Mouse (Mus musculus) neural tube, embryonic 13.5 days (tissue): Measurements from ENCODE around the gene Igfbp4. TPM values are rescaled to one million over a fixed set of nuclear protein-coding genes. Genes with fewer than 3 reads are reported as not detected.

Experiments
- ATAC-seq: fragments of 200-750 bp; cut with Nextera tagmentation; 2 replicates; pipeline ENCODE4 v1.8.0; 2017; ENCODE audit warnings: low read depth, mild to moderate bottlenecking, moderate TSS enrichment, moderate library complexity
- H3K27ac ChIP-seq: fragments of 300-500 bp; sonication (generic); replicated peaks from 2 replicates; pipeline ENCODE4 v1.5.1; 2015; ENCODE audit warnings: moderate library complexity, mild to moderate bottlenecking, inconsistent platforms
- H3K27me3 ChIP-seq: fragments of 300-500 bp; sonication (generic); 2 replicates; pipeline ENCODE4 v1.6.1; 2015; ENCODE audit warnings: mild to moderate bottlenecking, inconsistent platforms
- H3K36me3 ChIP-seq: fragments of 300-500 bp; sonication (generic); 2 replicates; pipeline ENCODE4 v1.6.1; 2015; ENCODE audit warnings: mild to moderate bottlenecking, inconsistent platforms
- H3K4me1 ChIP-seq: fragments of 300-500 bp; sonication (generic); replicated peaks from 2 replicates; pipeline ENCODE4 v1.6.1; 2015; ENCODE audit warnings: inconsistent platforms
- H3K4me2 ChIP-seq: fragments of 300-500 bp; sonication (generic); 2 replicates; pipeline ENCODE4 v1.6.1; 2015; ENCODE audit warnings: inconsistent platforms, mild to moderate bottlenecking, moderate library complexity
- H3K4me3 ChIP-seq: fragments of 300-500 bp; sonication (generic); 2 replicates; pipeline ENCODE4 v1.5.1; 2015; ENCODE audit warnings: mild to moderate bottlenecking, inconsistent platforms
- H3K9ac ChIP-seq: fragments of 300-500 bp; sonication (generic); 2 replicates; pipeline ENCODE4 v1.6.1; 2015; ENCODE audit warnings: moderate library complexity, mild to moderate bottlenecking, inconsistent platforms
- H3K9me3 ChIP-seq: fragments of 300-500 bp; sonication (generic); 2 replicates; pipeline ENCODE4 v1.6.1; 2016; ENCODE audit warnings: inconsistent platforms
- WGBS: fragments of 180-500 bp; shearing (Covaris S2); methylation state at CpG from one replicate; pipeline ENCODE4 v1.1.7; 2015; 5-methylcytosine and 5-hydroxymethylcytosine counted together
- polyA plus RNA-seq: library from polyadenylated mRNA; unstranded; fragments of >200 nt; fragmentation: Nextera tagmentation; extraction: Ambion mirVana; gene quantifications from 2 replicates; pipeline ENCODE4 v1.2.1, GENCODE M21; 2015

The Igfbp4 gene
- polyA plus RNA-seq, 1 experiment from 2014 or later: 189 TPM

- Histone ChIP-seq H3K9me3 (no peaks in the 10 kb centered on the region), H3K9ac (peak within 1 kb of the TSS; percentile 68), H3K27me3 (no peaks in the 10 kb centered on the region), H3K27ac (no peak within 1 kb of the TSS), H3K4me3 (peak within 1 kb of the TSS; percentile 63), H3K36me3 (peaks cover 2% of the 10 kb centered on the region; the same call in 1 of the 2 replicates), H3K4me2 (peak within 1 kb of the TSS; percentile 74), H3K4me1 (peaks cover 15% of the 10 kb centered on the region)
- under 1% methylated on average over 54 of the region's 54 CpGs for WGBS
- ATAC-seq: peak; percentile 97
Observed at GRCm38 (mm10) chr11:99023500-99024467, 17.3 kb upstream of the Igfbp4 start, which contains the start of gene Top2a. Gene Top2a, minus strand, starts transcription at chr11:99024189.

GRCm38 (mm10) chr11:99024468-99025134 lies 16.4 kb upstream of the Igfbp4 start:
- peak; percentile 22; the same call in 1 of the 2 replicates for ATAC-seq
- no peaks in the 10 kb centered on the region for H3K9me3 ChIP-seq
- H3K36me3 ChIP-seq: peaks cover 2% of the 10 kb centered on the region; the same call in 1 of the 2 replicates
- H3K4me3 ChIP-seq: peak overlapping the region; percentile 63
- H3K9ac ChIP-seq: no peak overlapping the region
- H3K4me1 ChIP-seq: peaks cover 15% of the 10 kb centered on the region
- H3K27ac ChIP-seq: no peak overlapping the region
- no peaks in the 10 kb centered on the region for H3K27me3 ChIP-seq
- peak overlapping the region; percentile 49 for H3K4me2 ChIP-seq
- 48% methylated on average over 18 of the region's 18 CpGs for WGBS

GRCm38 (mm10) chr11:99025878-99026277 lies 15.2 kb upstream of the Igfbp4 start:
- WGBS: 89% methylated on average over 6 of the region's 6 CpGs

GRCm38 (mm10) chr11:99026899-99027440 lies 14.1 kb upstream of the Igfbp4 start:
- Histone ChIP-seq H3K4me2 (no peak overlapping the region), H3K36me3 (no peaks in the 10 kb centered on the region), H3K9ac (no peak overlapping the region), H3K27ac (no peak overlapping the region), H3K4me3 (no peak overlapping the region), H3K27me3 (no peaks in the 10 kb centered on the region), H3K4me1 (peaks cover 15% of the 10 kb centered on the region), H3K9me3 (no peaks in the 10 kb centered on the region)
- 87% methylated on average over 12 of the region's 12 CpGs for WGBS
- no peak for ATAC-seq

More at GRCm38 (mm10) chr11:99025878-99026277, 15.2 kb upstream of the Igfbp4 start:
- no peaks in the 10 kb centered on the region for H3K9me3 ChIP-seq
- H3K4me3 ChIP-seq: no peak overlapping the region
- no peaks in the 10 kb centered on the region for H3K27me3 ChIP-seq
- H3K9ac ChIP-seq: no peak overlapping the region
- ATAC-seq: no peak
- H3K4me2 ChIP-seq: no peak overlapping the region
- peaks cover under 1% of the 10 kb centered on the region; the same call in 1 of the 2 replicates for H3K36me3 ChIP-seq
- no peak overlapping the region for H3K27ac ChIP-seq
- H3K4me1 ChIP-seq: peaks cover 15% of the 10 kb centered on the region

GRCm38 (mm10) chr11:99035350-99035749 lies 5.7 kb upstream of the Igfbp4 start:
- no peak overlapping the region for H3K27ac ChIP-seq
- no peak for ATAC-seq
- H3K9me3 ChIP-seq: no peaks in the 10 kb centered on the region
- peaks cover 5% of the 10 kb centered on the region for H3K4me1 ChIP-seq
- WGBS: 71% methylated on average over 4 of the region's 4 CpGs
- H3K4me2 ChIP-seq: no peak overlapping the region
- H3K36me3 ChIP-seq: no peaks in the 10 kb centered on the region
- H3K27me3 ChIP-seq: no peaks in the 10 kb centered on the region
- H3K4me3 ChIP-seq: no peak overlapping the region
- no peak overlapping the region for H3K9ac ChIP-seq

- peaks cover 13% of the 10 kb centered on the region for H3K4me1 ChIP-seq
- H3K4me3 ChIP-seq: no peak overlapping the region
- H3K27me3 ChIP-seq: no peaks in the 10 kb centered on the region
- H3K4me2 ChIP-seq: no peak overlapping the region
- no peaks in the 10 kb centered on the region for H3K36me3 ChIP-seq
- no peak overlapping the region for H3K27ac ChIP-seq
- no peaks in the 10 kb centered on the region for H3K9me3 ChIP-seq
- no peak for ATAC-seq
- WGBS: 84% methylated on average over 6 of the region's 6 CpGs
- H3K9ac ChIP-seq: no peak overlapping the region
Observed at GRCm38 (mm10) chr11:99036254-99036653, 4.8 kb upstream of the Igfbp4 start.

- Histone ChIP-seq H3K4me1 (peaks cover 39% of the 10 kb centered on the region), H3K9ac (peak overlapping the region; percentile 88), H3K9me3 (no peaks in the 10 kb centered on the region), H3K36me3 (no peaks in the 10 kb centered on the region), H3K4me3 (peak overlapping the region; percentile 67), H3K27me3 (no peaks in the 10 kb centered on the region), H3K27ac (peak overlapping the region; percentile 84), H3K4me2 (peak overlapping the region; percentile 98)
- ATAC-seq: peak; percentile 85
- WGBS: under 1% methylated on average over 15 of the region's 15 CpGs
Observed at GRCm38 (mm10) chr11:99039782-99040181, 1.3 kb upstream of the Igfbp4 start.

GRCm38 (mm10) chr11:99040346-99040974 lies 584 bp upstream of the Igfbp4 start:
- Histone ChIP-seq H3K4me3 (peak overlapping the region; percentile 67), H3K9me3 (no peaks in the 10 kb centered on the region), H3K36me3 (no peaks in the 10 kb centered on the region), H3K4me2 (peak overlapping the region; percentile 98), H3K27me3 (no peaks in the 10 kb centered on the region), H3K9ac (peak overlapping the region; percentile 88), H3K4me1 (peaks cover 45% of the 10 kb centered on the region), H3K27ac (peak overlapping the region; percentile 84)
- ATAC-seq: peak; percentile 24
- 2% methylated on average over 17 of the region's 17 CpGs for WGBS

- peaks cover 59% of the 10 kb centered on the region for H3K4me1 ChIP-seq
Observed at GRCm38 (mm10) chr11:99041841-99042780, 1.1 kb downstream of the Igfbp4 start.

GRCm38 (mm10) chr11:99042834-99043431 lies 1.9 kb downstream of the Igfbp4 start:
- ATAC-seq: no peak
- Histone ChIP-seq H3K9ac (peak overlapping the region; percentile 88), H3K36me3 (no peaks in the 10 kb centered on the region), H3K4me2 (peak overlapping the region; percentile 98), H3K4me1 (peaks cover 67% of the 10 kb centered on the region), H3K27me3 (no peaks in the 10 kb centered on the region), H3K4me3 (peak overlapping the region; percentile 67), H3K9me3 (no peaks in the 10 kb centered on the region), H3K27ac (peak overlapping the region; percentile 59; the same call in 1 of the 2 replicates)
- 59% methylated on average over 12 of the region's 12 CpGs for WGBS

More at GRCm38 (mm10) chr11:99041841-99042780, 1.1 kb downstream of the Igfbp4 start:
- 53% methylated on average over 16 of the region's 16 CpGs for WGBS
- Histone ChIP-seq H3K9ac (peak overlapping the region; percentile 88), H3K4me3 (peak overlapping the region; percentile 67), H3K27me3 (no peaks in the 10 kb centered on the region), H3K36me3 (no peaks in the 10 kb centered on the region), H3K27ac (peak overlapping the region; percentile 84), H3K4me2 (peak overlapping the region; percentile 98), H3K9me3 (no peaks in the 10 kb centered on the region)
- ATAC-seq: no peak
